Mouse (Mus musculus) G1E (cell line): ENCODE measurements around the gene Cpne8. TPM values are rescaled to one million over a fixed set of nuclear protein-coding genes. Genes with fewer than 3 reads are reported as not detected.
"Not testable (repeated sequence)": the region's sequence is repeated elsewhere in the genome, so short reads cannot be mapped to it uniquely, and the experiment has no call there.

Source experiments
- ATAC-seq: 2 replicates; pipeline ENCODE4 v1.8.0; 2016; ENCODE audit warnings: mild to moderate bottlenecking; ENCODE audit not compliant: insufficient number of reproducible peaks, poor library complexity, low FRiP score, severe bottlenecking; ENCODE audit errors: extremely low read depth
- DNase-seq: peaks from one replicate; pipeline ENCODE4 v3.0.0; 2012; ENCODE audit warnings: low spot score
- H3K27me3 ChIP-seq: 2 replicates; pipeline ENCODE4 v1.6.1; 2012; ENCODE audit warnings: mild to moderate bottlenecking, low read length, inconsistent platforms; ENCODE audit not compliant: insufficient read depth
- H3K36me3 ChIP-seq: replicated peaks from 2 replicates; pipeline ENCODE3; 2012; ENCODE audit warnings: mild to moderate bottlenecking, inconsistent platforms
- H3K4me1 ChIP-seq: 2 replicates; pipeline ENCODE4 v1.6.1; 2012; ENCODE audit warnings: low read depth, low read length, inconsistent platforms, mixed read lengths; ENCODE audit not compliant: insufficient read depth
- H3K4me3 ChIP-seq: 2 replicates; pipeline ENCODE4 v1.5.1; 2012; ENCODE audit warnings: low read depth, mild to moderate bottlenecking, inconsistent platforms, low read length, moderate library complexity, mixed read lengths
- H3K9me3 ChIP-seq: replicated peaks from 2 replicates; pipeline ENCODE4 v1.6.1; 2012; ENCODE audit warnings: inconsistent platforms
- CTCF ChIP-seq: IDR thresholded peaks from 2 replicates; pipeline ENCODE4 v1.5.1; 2012; ENCODE audit warnings: low read depth, low read length, inconsistent platforms, mixed read lengths
- GATA1 ChIP-seq: IDR thresholded peaks from 2 replicates; pipeline ENCODE4 v1.6.1; 2012; ENCODE audit warnings: borderline replicate concordance, low read length, inconsistent platforms, mixed read lengths
- GATA2 ChIP-seq: IDR thresholded peaks from 2 replicates; pipeline ENCODE4 v1.6.1; 2012; ENCODE audit warnings: low read depth, low read length, inconsistent platforms, borderline replicate concordance
- POLR2AphosphoS5 ChIP-seq: IDR thresholded peaks from 2 replicates; pipeline ENCODE4 v1.6.1; 2012; ENCODE audit warnings: low read depth, low read length, inconsistent platforms; ENCODE audit not compliant: insufficient replicate concordance
- TAL1 ChIP-seq: conservative IDR thresholded peaks from 2 replicates; pipeline ENCODE4 v1.6.1; 2012; ENCODE audit warnings: low read depth, low read length, inconsistent platforms, mixed read lengths
- polyA plus RNA-seq: library from polyadenylated mRNA; stranded (reverse); fragments of >175 nt; gene quantifications from 2 replicates; pipeline ENCODE4 v1.2.3, GENCODE M21; 2012
- total RNA-seq, 2 experiments: library from RNA; stranded (forward) in 1 of 2; stranded (reverse) in 1 of 2; fragments of 200-1000 nt in 1 of 2; fragments of >200 nt in 1 of 2; fragmentation: Nextera tagmentation in 1 of 2; gene quantifications; 2 replicates each; pipeline ENCODE4 v1.2.3; 2014 to 2017

The Cpne8 gene
- total and polyA plus RNA-seq, 3 experiments = 0.05 TPM; not detected in 2

DNA sequence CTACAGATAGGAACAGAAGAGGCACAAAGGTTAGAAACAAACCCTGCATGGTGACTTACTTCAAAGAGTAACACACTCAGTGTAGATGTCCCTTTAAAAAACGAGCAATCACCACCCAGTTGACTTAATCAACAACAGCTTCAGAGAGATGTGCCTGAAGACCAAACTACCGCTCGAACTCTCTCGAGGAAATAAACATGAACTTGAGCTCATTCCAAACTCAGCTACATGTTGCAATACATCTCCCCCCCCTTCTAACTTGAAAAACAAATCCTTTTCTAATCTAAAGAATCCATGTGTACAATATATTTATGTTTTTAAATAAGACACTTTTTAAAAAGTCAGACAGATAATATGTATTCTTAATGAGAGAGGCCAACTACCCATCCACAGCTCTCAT, 59.5 kb downstream of the Cpne8 start:
- Histone ChIP-seq H3K27me3 (no peaks in the 10 kb centered on the region), H3K4me3 (no peak overlapping the region), H3K36me3 (no peaks in the 10 kb centered on the region), H3K4me1 (no peaks in the 10 kb centered on the region), H3K9me3 (peaks cover 12% of the 10 kb centered on the region)
- TF ChIP-seq TAL1 (no peak), GATA1 (no peak), GATA2 (no peak), CTCF (no peak), POLR2AphosphoS5 (no peak)
- DNase-seq (no peak), ATAC-seq (no peak)

DNA sequence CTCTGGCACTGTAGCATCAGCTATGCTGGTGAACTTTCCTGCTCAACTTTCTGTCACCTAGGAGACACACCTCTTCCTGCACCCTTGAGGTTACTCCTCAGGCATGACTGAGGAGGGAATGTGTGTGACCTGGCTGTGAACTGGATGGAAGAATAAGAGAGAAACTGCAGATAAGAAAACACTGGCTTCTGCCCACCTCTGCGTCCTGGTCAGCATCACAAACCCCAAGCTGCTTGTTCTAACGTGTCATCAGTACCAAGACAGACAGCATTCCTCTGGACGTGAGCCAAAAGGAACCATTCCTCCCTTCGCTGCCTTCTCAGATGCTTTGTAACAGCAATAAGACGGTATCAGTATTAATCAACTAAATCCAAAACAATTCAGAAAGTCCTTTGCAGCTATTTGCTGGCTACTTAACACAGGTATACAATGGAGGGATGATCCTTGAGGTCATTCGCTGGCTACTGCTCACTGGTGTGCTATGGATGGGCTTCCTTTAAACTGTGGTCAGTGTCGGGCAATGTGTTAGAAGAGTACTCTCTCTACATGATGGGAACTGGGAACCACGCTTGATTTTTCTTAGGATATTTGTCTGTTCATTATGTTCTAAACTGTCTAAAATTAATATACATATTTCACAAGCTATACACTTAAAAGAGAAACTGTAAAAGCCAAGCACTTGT, 63.0 kb downstream of the Cpne8 start:
- no peaks in the 10 kb centered on the region for H3K27me3 ChIP-seq
- no peak overlapping the region for H3K4me3 ChIP-seq
- H3K36me3 ChIP-seq = no peaks in the 10 kb centered on the region
- ATAC-seq (no peak), DNase-seq (no peak)
- H3K4me1 ChIP-seq = no peaks in the 10 kb centered on the region
- peaks cover 21% of the 10 kb centered on the region for H3K9me3 ChIP-seq
- TF ChIP-seq TAL1 = no peak
- TF ChIP-seq CTCF = no peak
- TF ChIP-seq POLR2AphosphoS5 = no peak
- no peak for TF ChIP-seq GATA1
- no peak for TF ChIP-seq GATA2

DNA sequence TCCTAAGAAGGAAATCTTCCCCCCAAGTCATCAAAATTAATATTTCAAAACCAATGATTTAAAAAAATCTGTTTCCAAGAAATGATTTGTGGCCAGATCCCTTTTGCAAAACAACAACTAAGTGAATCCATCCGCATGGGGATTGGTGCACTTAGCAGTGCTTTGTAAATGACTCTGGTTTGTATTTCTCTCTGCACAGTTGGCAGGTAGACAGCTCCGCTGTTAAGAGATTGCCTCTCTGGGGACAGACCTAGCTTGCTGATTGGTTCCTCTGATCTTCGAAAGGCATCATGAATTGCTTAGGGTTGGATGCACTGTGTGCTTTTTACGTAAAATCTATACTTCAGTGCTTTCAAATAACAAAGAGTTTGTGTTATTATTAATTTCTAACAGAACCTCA, 68.5 kb downstream of the Cpne8 start:
- peaks cover 24% of the 10 kb centered on the region for H3K9me3 ChIP-seq
- not testable (repeated sequence) for H3K27me3 ChIP-seq, DNase-seq, H3K4me1 ChIP-seq, H3K4me3 ChIP-seq, H3K36me3 ChIP-seq, ATAC-seq

DNA sequence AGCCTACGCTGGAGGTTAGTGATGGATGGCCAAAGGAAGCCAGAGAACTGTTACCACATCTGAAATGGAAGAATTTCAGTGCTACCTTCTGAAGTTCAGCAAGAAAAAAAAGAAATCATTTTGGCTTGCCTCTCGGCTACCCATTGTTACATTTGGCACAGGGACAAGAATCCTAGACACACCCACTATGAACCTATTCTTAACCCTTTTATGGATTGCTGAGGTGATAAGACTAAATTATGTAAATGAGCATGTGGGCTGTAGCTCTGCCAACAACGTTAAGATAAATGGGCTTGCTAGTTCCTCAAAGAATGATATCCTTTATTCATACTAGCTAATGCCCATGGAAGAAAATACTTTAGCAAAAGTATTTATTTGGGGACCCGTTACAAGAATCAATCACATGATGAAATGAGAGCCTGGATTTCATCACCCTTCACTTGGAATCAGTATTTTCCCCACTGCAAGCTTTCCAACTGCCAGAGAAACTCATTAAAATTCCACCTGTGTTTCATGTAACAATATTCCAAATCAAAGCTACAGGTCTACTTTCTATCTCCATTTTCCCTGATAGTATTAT, 69.3 kb downstream of the Cpne8 start:
- H3K27me3 ChIP-seq = no peaks in the 10 kb centered on the region
- DNase-seq (no peak), ATAC-seq (no peak)
- no peak overlapping the region for H3K4me3 ChIP-seq
- H3K4me1 ChIP-seq = no peaks in the 10 kb centered on the region
- TF ChIP-seq POLR2AphosphoS5 = no peak
- no peak for TF ChIP-seq GATA1
- no peak for TF ChIP-seq CTCF
- TF ChIP-seq TAL1 = no peak
- no peak for TF ChIP-seq GATA2
- H3K36me3 ChIP-seq = no peaks in the 10 kb centered on the region
- H3K9me3 ChIP-seq = peaks cover 24% of the 10 kb centered on the region

DNA sequence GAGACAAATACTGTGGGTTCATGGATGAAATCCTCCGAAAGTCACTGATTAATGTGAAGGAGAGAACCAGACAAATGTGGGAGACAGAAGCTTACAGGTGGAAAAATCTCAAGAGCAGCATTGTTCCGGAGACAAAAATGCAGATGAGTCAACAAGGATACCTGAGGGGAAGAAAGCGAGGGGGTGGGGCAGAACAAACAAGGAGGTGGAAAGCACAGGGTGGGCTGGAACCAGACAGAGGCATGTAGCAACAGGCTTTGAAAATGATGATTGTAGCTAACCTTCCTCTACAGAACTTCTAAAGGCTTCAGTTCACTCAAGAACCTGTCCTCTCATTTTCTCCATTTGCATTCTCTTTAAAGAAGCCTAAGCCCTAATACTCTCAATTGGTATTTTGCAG, 70.9 kb downstream of the Cpne8 start:
- no peak for ATAC-seq
- TF ChIP-seq CTCF (no peak), POLR2AphosphoS5 (no peak), TAL1 (no peak), GATA1 (no peak), GATA2 (no peak)

DNA sequence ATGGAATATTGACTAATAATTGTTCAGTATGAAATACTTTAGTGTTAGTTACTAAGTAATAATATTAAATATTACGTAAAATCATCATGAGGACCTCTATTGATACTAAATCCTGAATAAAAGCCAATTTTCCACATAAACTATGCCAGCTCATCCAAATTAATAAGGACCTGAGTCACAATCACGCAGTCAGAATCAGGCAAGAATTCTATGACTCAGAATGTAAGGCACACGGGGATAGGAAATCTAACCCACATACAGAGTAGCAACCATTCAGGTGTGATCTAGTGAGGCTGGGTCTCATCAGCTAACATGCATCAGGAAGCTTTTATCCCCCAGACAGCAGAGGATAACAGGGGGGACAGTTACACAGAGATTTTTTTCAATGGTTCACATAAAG, 72.1 kb downstream of the Cpne8 start:
- no peak overlapping the region for H3K4me3 ChIP-seq
- DNase-seq (no peak), ATAC-seq (no peak)
- no peaks in the 10 kb centered on the region for H3K4me1 ChIP-seq
- no peaks in the 10 kb centered on the region for H3K36me3 ChIP-seq
- H3K27me3 ChIP-seq = no peaks in the 10 kb centered on the region
- TF ChIP-seq TAL1 (no peak), GATA1 (no peak), GATA2 (no peak), POLR2AphosphoS5 (no peak), CTCF (no peak)
- H3K9me3 ChIP-seq = peaks cover 16% of the 10 kb centered on the region

More for the DNA sequence above, 70.9 kb downstream of the Cpne8 start:
- no peaks in the 10 kb centered on the region for H3K36me3 ChIP-seq
- DNase-seq = no peak
- H3K27me3 ChIP-seq = no peaks in the 10 kb centered on the region
- peaks cover 13% of the 10 kb centered on the region for H3K9me3 ChIP-seq
- no peak overlapping the region for H3K4me3 ChIP-seq
- H3K4me1 ChIP-seq = no peaks in the 10 kb centered on the region

DNA sequence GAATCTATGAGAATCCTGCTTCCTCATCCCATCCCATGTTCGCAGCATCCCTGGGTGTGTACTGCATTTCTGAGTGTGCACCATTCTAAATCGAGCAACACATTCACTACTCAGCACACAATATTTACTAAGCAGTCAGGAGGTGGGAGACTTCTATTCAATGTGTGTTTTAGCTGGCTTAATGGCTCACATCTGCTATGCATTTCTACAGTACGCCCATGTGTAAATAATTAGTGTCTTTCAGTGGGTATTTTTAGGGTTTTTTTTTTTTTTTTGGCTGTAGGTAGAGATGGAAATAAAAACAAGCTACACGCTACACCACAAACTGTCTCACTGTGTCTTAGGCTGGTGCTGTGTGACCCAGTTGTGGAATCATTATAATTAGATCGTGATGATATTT, 75.6 kb downstream of the Cpne8 start:
- Histone ChIP-seq H3K9me3 (peaks cover 19% of the 10 kb centered on the region), H3K36me3 (no peaks in the 10 kb centered on the region), H3K27me3 (no peaks in the 10 kb centered on the region), H3K4me1 (no peaks in the 10 kb centered on the region), H3K4me3 (no peak overlapping the region)
- TF ChIP-seq GATA2 = no peak
- no peak for TF ChIP-seq GATA1
- no peak for TF ChIP-seq TAL1
- no peak for TF ChIP-seq POLR2AphosphoS5
- no peak for TF ChIP-seq CTCF
- ATAC-seq = no peak
- DNase-seq = no peak
